Mouse (Mus musculus) heart, embryonic 11.5 days (tissue): ENCODE results near the gene Smo. TPM values are rescaled to one million over a fixed set of nuclear protein-coding genes. Genes with fewer than 3 reads are reported as not detected.

Source experiments
- ATAC-seq: fragments of 200-750 bp; cut with Nextera tagmentation; replicated peaks from 2 replicates; pipeline ENCODE4 v1.8.0; 2017; ENCODE audit warnings: moderate library complexity; ENCODE audit not compliant: insufficient number of reproducible peaks, low FRiP score, low TSS enrichment
- H3K27ac ChIP-seq: fragments of 300-500 bp; sonication (generic); 2 replicates; pipeline ENCODE4 v1.5.1; 2014; ENCODE audit warnings: mild to moderate bottlenecking, low read depth, low read length
- H3K27me3 ChIP-seq: fragments of 300-500 bp; sonication (generic); 2 replicates; pipeline ENCODE4 v1.6.1; 2014; ENCODE audit warnings: mild to moderate bottlenecking, low read length, mixed read lengths; ENCODE audit not compliant: control insufficient read depth, insufficient read depth
- H3K36me3 ChIP-seq: fragments of 300-500 bp; sonication (generic); 2 replicates; pipeline ENCODE4 v1.6.1; 2014; ENCODE audit warnings: mild to moderate bottlenecking, low read length, moderate library complexity, mixed read lengths; ENCODE audit not compliant: control insufficient read depth, insufficient read depth
- H3K4me1 ChIP-seq: fragments of 300-500 bp; sonication (generic); 2 replicates; pipeline ENCODE4 v1.6.1; 2014; ENCODE audit warnings: low read length; ENCODE audit not compliant: control insufficient read depth, insufficient read depth
- H3K4me2 ChIP-seq: fragments of 300-500 bp; sonication (generic); 2 replicates; pipeline ENCODE4 v1.6.1; 2014; ENCODE audit warnings: mild to moderate bottlenecking, moderate library complexity
- H3K4me3 ChIP-seq: fragments of 300-500 bp; sonication (generic); 2 replicates; pipeline ENCODE4 v1.5.1; 2014; ENCODE audit warnings: low read depth, low read length
- H3K9ac ChIP-seq: fragments of 300-500 bp; sonication (generic); 2 replicates; pipeline ENCODE4 v1.6.1; 2014; ENCODE audit warnings: mild to moderate bottlenecking, low read depth, low read length, moderate library complexity
- H3K9me3 ChIP-seq: fragments of 300-500 bp; sonication (generic); replicated peaks from 2 replicates; pipeline ENCODE4 v1.6.1; 2016; ENCODE audit warnings: low read length; ENCODE audit not compliant: control insufficient read depth
- WGBS: fragments of 180-500 bp; shearing (Covaris S2); extraction: QIAGEN DNeasy Blood & Tissue Kit; methylation state at CpG from one replicate; pipeline ENCODE4 v1.1.7; 2014; ENCODE audit not compliant: insufficient replicate concordance; 5-methylcytosine and 5-hydroxymethylcytosine counted together
- polyA plus RNA-seq: library from polyadenylated mRNA; unstranded; fragments of >200 nt; fragmentation: Nextera tagmentation; extraction: Ambion mirVana; gene quantifications from 2 replicates; pipeline ENCODE4 v1.2.1, GENCODE M21; 2014

Smo gene
- polyA plus RNA-seq, 1 experiment from 2014 or later: 22.4 TPM

DNA sequence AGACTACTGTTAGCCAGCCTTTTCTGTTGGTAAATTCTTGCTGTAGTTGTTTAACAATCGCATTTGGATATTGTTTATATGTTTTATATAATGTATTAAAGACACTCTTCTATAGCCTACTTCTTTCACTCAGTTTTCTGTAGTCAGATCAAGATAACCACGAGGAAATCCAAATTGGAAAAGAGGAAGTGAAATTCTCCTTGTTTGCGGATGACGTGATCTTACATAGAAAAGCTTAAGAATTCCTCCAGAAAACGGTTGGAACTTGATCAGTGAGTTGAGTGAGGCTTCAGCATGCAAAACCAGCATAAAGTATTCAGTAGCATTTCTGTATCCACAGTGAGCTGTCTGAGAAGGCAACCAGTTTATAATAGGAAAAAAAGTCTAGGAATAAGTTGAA lies 50.5 kb downstream of the Smo start:
- no peaks in the 10 kb centered on the region for H3K4me1 ChIP-seq
- H3K9ac ChIP-seq: no peak overlapping the region
- no peaks in the 10 kb centered on the region for H3K27me3 ChIP-seq
- no peaks in the 10 kb centered on the region for H3K9me3 ChIP-seq
- no peak for ATAC-seq
- no peak overlapping the region for H3K4me2 ChIP-seq
- 82% methylated on average over 5 of the region's 5 CpGs for WGBS
- H3K4me3 ChIP-seq: no peak overlapping the region
- no peaks in the 10 kb centered on the region for H3K36me3 ChIP-seq
- H3K27ac ChIP-seq: no peak overlapping the region

DNA sequence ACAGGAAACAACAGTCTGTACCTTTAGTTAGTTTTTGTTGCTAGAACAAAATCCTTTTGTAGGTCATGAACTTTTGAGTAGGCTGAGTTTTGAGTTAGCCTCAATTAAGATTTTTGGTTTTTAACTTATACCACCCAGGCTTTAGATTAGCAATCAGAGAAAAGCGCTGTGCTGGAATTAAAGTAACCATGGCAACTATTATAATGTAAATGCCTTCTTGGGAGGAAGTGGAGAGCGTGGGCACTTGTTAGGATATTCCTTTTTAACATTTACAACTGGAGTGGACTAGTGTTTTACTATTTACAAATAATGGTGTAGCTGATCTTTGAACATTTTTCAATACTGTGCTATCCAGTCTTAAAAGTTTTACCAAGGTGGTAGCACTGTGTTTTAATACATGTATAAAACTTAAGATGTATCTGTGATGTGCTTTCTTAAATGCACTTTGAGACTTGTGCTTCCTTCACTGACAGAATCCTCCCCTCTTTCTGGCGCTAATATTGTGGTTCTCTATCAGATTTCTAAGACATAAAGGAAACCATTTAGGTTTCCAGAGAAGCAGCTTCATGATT lies 53.6 kb downstream of the Smo start:
- WGBS: 70% methylated on average over 3 of the region's 3 CpGs
- no peaks in the 10 kb centered on the region for H3K36me3 ChIP-seq
- no peak overlapping the region for H3K27ac ChIP-seq
- ATAC-seq: no peak
- H3K4me1 ChIP-seq: no peaks in the 10 kb centered on the region
- H3K4me3 ChIP-seq: no peak overlapping the region
- H3K9ac ChIP-seq: no peak overlapping the region
- no peaks in the 10 kb centered on the region for H3K9me3 ChIP-seq
- no peak overlapping the region for H3K4me2 ChIP-seq
- H3K27me3 ChIP-seq: no peaks in the 10 kb centered on the region

DNA sequence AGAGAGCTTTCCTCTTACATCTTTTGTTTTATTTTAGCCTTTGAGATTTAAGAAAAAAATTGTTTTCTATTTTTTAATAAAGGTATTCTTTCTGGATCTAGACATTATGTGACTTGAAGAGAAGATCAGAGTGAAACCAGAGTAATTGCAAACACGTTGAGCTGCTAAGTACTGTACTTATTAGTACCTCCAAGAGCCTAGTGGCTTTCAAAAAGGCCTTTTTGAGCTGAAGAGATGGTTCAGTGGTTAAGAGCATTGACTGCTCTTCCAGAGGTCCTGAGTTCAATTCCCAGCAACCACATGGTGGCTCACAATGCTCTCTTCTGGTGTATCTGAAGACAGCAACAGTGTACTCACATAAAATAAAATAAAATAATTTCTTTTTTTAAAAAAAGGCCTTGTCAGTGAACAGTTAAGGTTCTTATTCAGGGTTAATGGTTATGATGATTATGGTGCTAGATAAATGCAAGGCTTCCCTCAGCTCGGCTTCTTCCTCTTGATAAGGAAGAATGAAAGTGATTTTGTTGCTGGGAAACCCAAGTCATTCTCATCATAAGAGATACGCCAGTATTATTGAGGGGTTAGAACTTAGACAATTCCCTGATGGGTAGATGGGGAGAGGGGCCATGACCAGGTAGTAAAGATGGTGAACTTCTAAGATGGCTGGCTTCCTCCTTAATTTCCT lies 54.9 kb downstream of the Smo start:
- no peak overlapping the region for H3K27ac ChIP-seq
- 78% methylated on average over 3 of the region's 3 CpGs for WGBS

DNA sequence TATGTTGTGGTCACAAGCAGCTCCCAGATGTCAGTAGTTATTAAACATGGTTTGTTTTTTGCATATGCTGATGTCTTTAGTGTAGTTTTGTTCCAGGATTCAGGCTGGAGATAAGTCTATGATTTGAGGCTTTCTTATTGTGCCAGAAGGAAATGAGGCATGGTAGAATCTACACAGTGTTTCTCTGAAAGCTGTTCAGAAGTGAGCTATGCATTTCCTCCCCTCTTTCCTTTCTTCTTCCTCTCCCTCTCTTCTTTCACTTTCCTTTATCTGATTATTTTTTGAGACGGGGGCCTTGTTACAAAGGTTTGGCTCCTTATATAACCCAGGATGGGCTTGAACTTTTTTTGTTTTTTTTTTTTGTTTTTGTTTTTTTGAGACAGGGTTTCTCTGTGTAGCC lies 58.2 kb downstream of the Smo start:
- Histone ChIP-seq H3K4me3 (no peak overlapping the region), H3K27ac (no peak overlapping the region), H3K9ac (no peak overlapping the region), H3K9me3 (no peaks in the 10 kb centered on the region), H3K36me3 (no peaks in the 10 kb centered on the region), H3K27me3 (no peaks in the 10 kb centered on the region), H3K4me2 (no peak overlapping the region), H3K4me1 (no peaks in the 10 kb centered on the region)
- no peak for ATAC-seq
- 72% methylated on average over 1 of the region's 1 CpGs for WGBS

More for the DNA sequence above, 54.9 kb downstream of the Smo start:
- Histone ChIP-seq H3K9me3 (no peaks in the 10 kb centered on the region), H3K27me3 (no peaks in the 10 kb centered on the region), H3K4me1 (no peaks in the 10 kb centered on the region), H3K4me2 (no peak overlapping the region), H3K36me3 (no peaks in the 10 kb centered on the region), H3K4me3 (no peak overlapping the region), H3K9ac (no peak overlapping the region)
- no peak for ATAC-seq

DNA sequence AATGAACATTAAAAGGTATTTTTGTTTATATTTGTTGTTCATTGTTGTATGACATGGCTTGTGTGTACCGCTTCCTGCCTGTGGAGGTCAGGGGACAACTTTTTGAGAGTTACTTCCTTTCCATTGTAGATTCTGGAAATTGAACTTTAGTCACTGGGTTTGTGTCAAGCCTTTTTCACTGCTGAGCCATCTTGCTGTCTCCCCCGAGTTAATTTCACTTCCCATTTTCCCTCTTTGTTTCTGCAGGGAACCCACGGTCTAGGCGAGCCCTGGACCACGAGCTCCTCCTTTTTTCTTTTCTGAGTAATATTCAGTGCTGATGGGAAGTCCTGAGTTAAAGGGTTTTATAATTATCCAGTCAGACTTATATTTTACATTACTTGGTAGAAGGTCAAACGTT lies 59.3 kb downstream of the Smo start:
- ATAC-seq: no peak
- 86% methylated on average over 6 of the region's 6 CpGs for WGBS
- Histone ChIP-seq H3K9me3 (no peaks in the 10 kb centered on the region), H3K27ac (no peak overlapping the region), H3K4me2 (no peak overlapping the region), H3K27me3 (no peaks in the 10 kb centered on the region), H3K4me3 (no peak overlapping the region), H3K36me3 (no peaks in the 10 kb centered on the region), H3K9ac (no peak overlapping the region), H3K4me1 (no peaks in the 10 kb centered on the region)

DNA sequence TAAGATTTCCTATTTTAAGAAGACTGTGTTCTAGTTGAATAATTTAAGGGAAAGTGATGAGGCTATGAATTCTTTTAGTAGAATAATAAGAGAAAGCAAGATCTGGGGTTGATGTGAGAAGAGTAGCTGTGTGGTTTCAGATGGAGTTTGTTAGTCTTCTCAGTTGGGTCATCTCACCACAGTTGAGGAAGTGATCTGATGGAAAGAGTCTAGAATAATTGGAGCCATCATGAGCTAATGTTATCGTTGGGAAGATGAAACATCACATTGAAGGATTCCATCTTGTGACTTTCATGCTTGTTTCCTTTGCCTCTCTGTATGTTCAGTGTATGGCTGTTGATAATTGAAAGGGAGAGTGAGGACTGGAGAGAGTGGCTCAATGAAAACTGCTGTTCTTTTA lies 67.7 kb downstream of the Smo start:
- WGBS: 85% methylated on average over 1 of the region's 1 CpGs
- Histone ChIP-seq H3K36me3 (no peaks in the 10 kb centered on the region), H3K4me2 (no peak overlapping the region), H3K4me1 (no peaks in the 10 kb centered on the region), H3K9me3 (no peaks in the 10 kb centered on the region), H3K9ac (no peak overlapping the region), H3K27me3 (no peaks in the 10 kb centered on the region), H3K27ac (no peak overlapping the region), H3K4me3 (no peak overlapping the region)
- ATAC-seq: no peak

DNA sequence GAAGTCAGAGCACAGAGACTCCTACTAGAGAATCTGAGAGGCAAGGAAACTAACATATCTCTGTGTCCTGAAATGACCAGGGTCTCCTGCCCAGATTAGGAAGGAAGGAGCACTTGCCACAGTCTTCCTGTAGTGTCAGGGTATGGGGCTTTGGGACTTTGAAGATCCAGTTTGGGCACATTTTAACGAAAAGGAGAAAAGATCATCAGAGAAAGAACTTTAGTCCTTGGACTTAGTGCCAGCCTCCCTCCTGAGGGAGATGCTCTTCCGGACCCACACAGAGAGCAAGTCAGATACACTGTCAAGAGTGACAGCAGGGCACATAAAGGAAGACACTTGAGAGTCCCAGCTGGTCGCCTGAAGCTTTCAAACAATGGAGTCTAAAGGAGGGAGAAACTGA lies 68.7 kb downstream of the Smo start:
- Histone ChIP-seq H3K27me3 (no peaks in the 10 kb centered on the region), H3K4me1 (no peaks in the 10 kb centered on the region), H3K4me2 (no peak overlapping the region), H3K36me3 (no peaks in the 10 kb centered on the region), H3K27ac (no peak overlapping the region), H3K4me3 (no peak overlapping the region), H3K9ac (no peak overlapping the region), H3K9me3 (no peaks in the 10 kb centered on the region)
- 67% methylated on average over 3 of the region's 3 CpGs for WGBS
- no peak for ATAC-seq

DNA sequence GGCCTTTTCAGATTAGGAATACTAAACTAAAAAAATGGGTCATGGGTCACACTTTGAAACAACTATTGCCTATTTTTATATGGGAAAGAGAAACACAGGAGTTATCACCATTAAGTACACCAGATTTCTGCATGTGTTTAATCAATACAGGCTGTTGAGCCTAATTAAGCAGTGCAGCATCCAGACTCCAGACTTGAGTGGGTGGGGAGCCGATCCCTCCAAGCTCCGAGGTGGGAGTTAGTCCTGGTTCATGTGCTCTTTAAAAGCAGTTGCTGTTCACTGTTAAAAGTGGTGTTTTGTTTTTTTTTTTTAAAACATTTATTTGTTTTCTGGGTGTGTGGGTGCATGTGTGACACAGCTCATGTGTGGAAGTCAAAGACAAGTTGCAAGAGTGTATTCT lies 70.1 kb downstream of the Smo start:
- H3K4me2 ChIP-seq: no peak overlapping the region
- no peaks in the 10 kb centered on the region for H3K9me3 ChIP-seq
- no peak overlapping the region for H3K9ac ChIP-seq
- no peak overlapping the region for H3K27ac ChIP-seq
- 92% methylated on average over 2 of the region's 2 CpGs for WGBS
- no peak overlapping the region for H3K4me3 ChIP-seq
- no peaks in the 10 kb centered on the region for H3K4me1 ChIP-seq
- no peaks in the 10 kb centered on the region for H3K36me3 ChIP-seq
- no peaks in the 10 kb centered on the region for H3K27me3 ChIP-seq
- ATAC-seq: no peak
